Mouse (Mus musculus): Measurements from ENCODE around the gene Sh3pxd2a.

DNA sequence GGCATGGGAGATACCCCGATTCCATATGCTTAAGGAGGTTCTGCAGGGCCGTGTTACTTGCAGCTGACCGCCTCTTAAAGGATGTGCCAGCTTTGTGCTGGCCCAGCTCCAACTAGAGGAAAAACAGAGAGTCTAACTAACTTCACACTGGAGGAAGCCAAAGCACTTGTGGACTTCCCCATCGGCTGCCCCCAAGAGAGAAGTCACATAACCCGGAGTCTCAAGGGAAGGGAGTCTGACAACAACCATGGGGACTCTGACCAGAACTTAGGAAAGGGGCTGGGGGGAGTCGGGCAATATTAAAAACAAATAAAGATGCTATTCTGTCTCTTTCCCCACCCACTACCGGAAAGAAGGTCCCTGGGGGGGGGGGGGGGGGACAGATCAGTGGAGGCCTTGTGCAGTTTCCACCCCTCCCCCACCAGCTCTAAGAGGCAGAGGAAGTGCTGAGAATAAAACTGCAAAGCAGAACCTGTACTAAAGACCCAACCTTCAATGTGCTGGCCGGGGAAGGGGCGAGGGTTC is 17.3 kb downstream of the Sh3pxd2a start:
- no peak for TF ChIP-seq CTCF (conservative IDR thresholded peaks at IDR 0.05; ENCODE audit: low read length)
- TF ChIP-seq POU5F1 (IDR thresholded peaks at IDR 0.05; ENCODE audit: borderline replicate concordance, low read length), result no peak
